Mouse (Mus musculus) lung, embryonic 15.5 days (tissue): ENCODE data around the gene Gpr146. TPM values are rescaled to one million over a fixed set of nuclear protein-coding genes. Genes with fewer than 3 reads are reported as not detected.
A peak's percentile ranks its signal among the peaks of the same experiment; 100 is the strongest.

Source experiments
- ATAC-seq: fragments of 200-750 bp; cut with Nextera tagmentation; 2 replicates; pipeline ENCODE4 v1.8.0; 2017; ENCODE audit warnings: moderate number of reproducible peaks, borderline replicate concordance; ENCODE audit not compliant: low FRiP score, low TSS enrichment; ENCODE audit errors: extremely low read depth
- H3K27ac ChIP-seq: fragments of 300-500 bp; sonication (generic); 2 replicates; pipeline ENCODE4 v1.5.1; 2015; ENCODE audit warnings: moderate library complexity, mild to moderate bottlenecking, inconsistent platforms
- H3K27me3 ChIP-seq: fragments of 300-500 bp; sonication (generic); 2 replicates; pipeline ENCODE4 v1.6.1; 2015; ENCODE audit warnings: inconsistent platforms
- H3K36me3 ChIP-seq: fragments of 300-500 bp; sonication (generic); 2 replicates; pipeline ENCODE4 v1.6.1; 2015; ENCODE audit warnings: inconsistent platforms
- H3K4me1 ChIP-seq: fragments of 300-500 bp; sonication (generic); 2 replicates; pipeline ENCODE4 v1.6.1; 2015; ENCODE audit warnings: inconsistent platforms
- H3K4me2 ChIP-seq: fragments of 300-500 bp; sonication (generic); 2 replicates; pipeline ENCODE4 v1.6.1; 2015; ENCODE audit warnings: inconsistent platforms, mild to moderate bottlenecking, moderate library complexity
- H3K4me3 ChIP-seq: fragments of 300-500 bp; sonication (generic); 2 replicates; pipeline ENCODE4 v1.5.1; 2015; ENCODE audit warnings: mild to moderate bottlenecking, inconsistent platforms
- H3K9ac ChIP-seq: fragments of 300-500 bp; sonication (generic); 2 replicates; pipeline ENCODE4 v1.6.1; 2015; ENCODE audit warnings: inconsistent platforms
- H3K9me3 ChIP-seq: fragments of 300-500 bp; sonication (generic); 2 replicates; pipeline ENCODE4 v1.6.1; 2016; ENCODE audit warnings: inconsistent platforms
- WGBS: fragments of 180-500 bp; shearing (Covaris S2); methylation state at CpG from one replicate; pipeline ENCODE4 v1.1.7; 2015; 5-methylcytosine and 5-hydroxymethylcytosine counted together
- polyA plus RNA-seq: library from polyadenylated mRNA; unstranded; fragments of >200 nt; fragmentation: Nextera tagmentation; extraction: Ambion mirVana; gene quantifications from 2 replicates; pipeline ENCODE4 v1.2.1, GENCODE M21; 2015

The Gpr146 gene
- polyA plus RNA-seq, 1 experiment from 2014 or later: 6.3 TPM

DNA sequence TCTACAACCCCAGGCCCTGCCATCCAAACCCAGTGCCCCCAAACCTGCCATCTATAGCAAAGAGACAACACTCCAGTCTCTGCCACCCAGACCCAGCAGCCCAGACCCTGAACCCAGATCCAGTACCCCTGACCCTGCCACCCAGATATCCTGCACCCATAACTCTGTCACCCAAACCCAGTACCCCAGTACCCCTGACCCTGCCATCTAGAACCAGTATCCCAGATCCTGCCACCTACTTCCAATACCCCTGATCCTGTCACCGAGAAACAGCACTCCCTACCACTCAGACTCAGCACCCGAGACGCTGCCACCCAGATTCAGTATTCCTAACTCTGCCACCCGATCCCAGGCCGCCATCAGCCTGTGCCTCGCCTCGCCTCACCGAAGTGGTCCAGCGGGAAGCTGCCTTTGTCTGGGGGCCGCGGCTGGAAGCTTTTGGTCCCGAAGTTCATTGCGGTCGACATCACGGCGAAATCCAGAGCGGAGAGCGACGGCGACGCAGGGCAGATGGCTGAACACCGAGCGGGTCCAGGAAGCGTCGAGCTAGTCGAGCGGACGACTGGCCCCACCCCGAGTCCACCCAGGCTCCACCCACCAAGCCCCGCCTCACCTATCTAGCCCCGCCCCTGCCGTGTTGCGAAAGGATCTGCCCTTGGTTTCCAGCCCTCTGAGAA is 32.7 kb upstream of the Gpr146 start:
- H3K27ac ChIP-seq: peak overlapping the region; percentile 60
- WGBS: under 1% methylated on average over 33 of the region's 33 CpGs
- peak overlapping the region; percentile 87 for H3K9ac ChIP-seq
- peaks cover 15% of the 10 kb centered on the region for H3K4me1 ChIP-seq
- H3K4me3 ChIP-seq: peak overlapping the region; percentile 77
- H3K36me3 ChIP-seq: peaks cover 26% of the 10 kb centered on the region
- peak overlapping the region; percentile 89 for H3K4me2 ChIP-seq
- H3K9me3 ChIP-seq: no peaks in the 10 kb centered on the region
- no peaks in the 10 kb centered on the region for H3K27me3 ChIP-seq
- peak; percentile 90 for ATAC-seq

DNA sequence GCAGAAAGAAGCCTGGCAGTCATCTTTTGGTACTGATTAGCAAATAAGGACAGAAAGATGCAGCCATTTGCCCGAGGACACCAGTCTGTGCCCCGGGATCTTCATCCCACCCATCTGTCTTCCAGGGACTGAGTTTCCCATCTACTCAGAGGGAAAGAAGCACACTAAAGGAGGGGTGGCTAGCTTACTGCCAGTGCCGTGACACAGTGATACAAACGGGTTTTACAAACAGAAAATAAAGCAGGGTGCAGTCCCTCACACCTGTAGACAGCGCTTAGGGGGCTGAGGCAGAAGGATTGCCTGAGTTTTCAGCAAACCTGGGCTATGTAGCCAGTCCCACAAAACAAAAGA is 32.2 kb upstream of the Gpr146 start:
- no peaks in the 10 kb centered on the region for H3K27me3 ChIP-seq
- peak overlapping the region; percentile 60 for H3K27ac ChIP-seq
- peak overlapping the region; percentile 77 for H3K4me3 ChIP-seq
- H3K9me3 ChIP-seq: no peaks in the 10 kb centered on the region
- H3K9ac ChIP-seq: peak overlapping the region; percentile 34; the same call in 1 of the 2 replicates
- H3K36me3 ChIP-seq: peaks cover 20% of the 10 kb centered on the region
- peaks cover 15% of the 10 kb centered on the region for H3K4me1 ChIP-seq
- peak overlapping the region; percentile 89 for H3K4me2 ChIP-seq
- ATAC-seq: peak; percentile 4; the same call in 1 of the 2 replicates
- WGBS: 10% methylated on average over 5 of the region's 5 CpGs

DNA sequence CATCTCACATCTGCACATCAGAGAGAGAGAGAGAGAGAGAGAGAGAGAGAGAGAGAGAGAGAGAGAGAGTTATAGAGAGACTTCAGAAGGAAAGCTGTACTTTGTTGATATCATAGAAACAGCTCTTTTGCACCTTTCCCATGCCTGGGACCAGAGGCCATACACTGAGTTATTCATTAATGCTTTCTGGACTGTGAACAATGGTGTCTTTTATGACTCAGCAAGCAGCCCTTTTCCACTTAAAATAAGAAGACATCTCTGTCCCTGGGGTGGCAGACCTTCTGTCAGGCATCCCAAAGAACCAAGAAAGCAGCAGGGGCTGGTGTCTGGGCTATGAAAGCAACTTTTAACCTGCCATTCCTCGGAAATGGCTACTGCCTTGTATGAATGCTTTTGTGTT is 30.3 kb upstream of the Gpr146 start:
- no peak for ATAC-seq
- Histone ChIP-seq H3K9me3 (no peaks in the 10 kb centered on the region), H3K27ac (peak overlapping the region; percentile 64), H3K4me1 (peaks cover 20% of the 10 kb centered on the region), H3K27me3 (peaks cover 6% of the 10 kb centered on the region; the same call in 1 of the 2 replicates), H3K36me3 (peaks cover 7% of the 10 kb centered on the region), H3K4me2 (no peak overlapping the region), H3K4me3 (no peak overlapping the region), H3K9ac (no peak overlapping the region)
- WGBS: 45% methylated on average over 1 of the region's 1 CpGs

DNA sequence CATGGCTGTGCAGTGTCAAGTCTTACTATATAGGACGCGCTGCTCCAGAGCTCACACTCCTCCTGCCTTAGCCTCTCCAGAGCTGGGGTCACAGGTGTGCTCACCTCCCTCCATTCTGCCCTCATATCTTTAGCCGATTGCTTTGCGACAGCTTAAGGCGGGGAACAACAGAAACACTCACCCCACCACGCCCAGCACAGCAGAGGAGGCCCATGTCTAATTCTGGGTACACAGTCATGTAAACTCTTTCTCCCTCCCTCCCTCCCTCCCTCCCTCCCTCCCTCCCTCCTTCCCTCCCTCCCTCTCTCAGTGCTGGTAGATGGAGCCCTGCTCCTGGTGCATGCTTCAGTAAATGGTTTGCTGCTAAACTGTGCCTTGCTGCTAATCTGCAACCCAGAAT is 27.8 kb upstream of the Gpr146 start:
- Histone ChIP-seq H3K9me3 (no peaks in the 10 kb centered on the region), H3K4me1 (peaks cover 15% of the 10 kb centered on the region; the same call in 1 of the 2 replicates), H3K27me3 (peaks cover 6% of the 10 kb centered on the region; the same call in 1 of the 2 replicates), H3K36me3 (no peaks in the 10 kb centered on the region), H3K9ac (no peak overlapping the region), H3K27ac (no peak overlapping the region), H3K4me3 (no peak overlapping the region), H3K4me2 (no peak overlapping the region)
- WGBS: 65% methylated on average over 6 of the region's 6 CpGs
- no peak for ATAC-seq

DNA sequence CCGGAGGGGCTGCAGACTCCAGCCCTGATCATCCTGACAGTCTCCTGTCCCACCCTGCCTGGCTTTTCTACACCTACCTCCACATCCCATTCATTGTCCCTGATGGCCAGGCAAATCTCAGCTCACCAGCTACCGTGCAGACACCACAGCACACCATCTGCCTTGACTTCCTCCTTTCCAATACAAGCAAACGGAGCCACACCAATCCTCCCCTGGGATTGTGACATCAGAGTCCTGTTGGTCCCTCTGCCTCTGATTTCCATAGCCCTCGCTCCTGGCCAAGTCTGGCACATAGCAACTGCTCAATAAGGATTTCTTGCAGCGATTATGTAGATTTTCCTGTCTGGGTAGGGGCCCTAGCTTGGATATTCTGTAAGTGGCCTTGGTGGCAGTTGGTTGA is 26.4 kb upstream of the Gpr146 start, which contains the start of gene Cox19:
TSS of gene Cox19 (minus strand) at position 285 of the 400 bp plus-strand sequence.
- Histone ChIP-seq H3K27me3 (peaks cover 6% of the 10 kb centered on the region; the same call in 1 of the 2 replicates), H3K4me2 (no peak within 1 kb of the TSS), H3K4me3 (no peak within 1 kb of the TSS), H3K4me1 (peaks cover 9% of the 10 kb centered on the region; the same call in 1 of the 2 replicates), H3K36me3 (no peaks in the 10 kb centered on the region), H3K9ac (no peak within 1 kb of the TSS; the same call in 1 of the 2 replicates), H3K27ac (no peak within 1 kb of the TSS), H3K9me3 (no peaks in the 10 kb centered on the region)
- WGBS: 46% methylated on average over 5 of the region's 5 CpGs
- no peak for ATAC-seq

DNA sequence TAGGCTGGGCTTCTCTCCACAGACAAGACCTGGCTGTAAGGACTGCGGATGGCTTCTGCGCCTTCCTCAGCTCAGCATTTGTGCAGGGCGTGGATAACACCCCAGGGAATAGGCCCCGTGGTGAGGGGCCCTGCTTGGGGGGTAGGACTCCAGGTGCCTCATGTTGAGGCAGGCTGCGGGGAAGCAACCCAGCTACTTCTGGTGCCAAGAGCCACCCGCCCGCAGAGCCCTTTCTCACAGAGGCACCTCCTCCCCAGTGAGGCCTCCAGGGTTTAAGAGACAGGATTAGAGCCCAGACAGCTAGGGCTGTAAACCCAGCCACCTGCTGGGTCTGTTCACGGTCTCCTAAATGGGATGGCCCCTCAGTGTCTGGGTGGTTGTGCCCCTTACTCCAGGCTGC is 25.9 kb upstream of the Gpr146 start:
- Histone ChIP-seq H3K36me3 (no peaks in the 10 kb centered on the region), H3K4me1 (peaks cover 9% of the 10 kb centered on the region; the same call in 1 of the 2 replicates), H3K9ac (no peak overlapping the region; the same call in 1 of the 2 replicates), H3K9me3 (no peaks in the 10 kb centered on the region), H3K4me2 (no peak overlapping the region), H3K27me3 (peaks cover 6% of the 10 kb centered on the region; the same call in 1 of the 2 replicates), H3K27ac (no peak overlapping the region), H3K4me3 (no peak overlapping the region)
- ATAC-seq: no peak
- 21% methylated on average over 8 of the region's 8 CpGs for WGBS

DNA sequence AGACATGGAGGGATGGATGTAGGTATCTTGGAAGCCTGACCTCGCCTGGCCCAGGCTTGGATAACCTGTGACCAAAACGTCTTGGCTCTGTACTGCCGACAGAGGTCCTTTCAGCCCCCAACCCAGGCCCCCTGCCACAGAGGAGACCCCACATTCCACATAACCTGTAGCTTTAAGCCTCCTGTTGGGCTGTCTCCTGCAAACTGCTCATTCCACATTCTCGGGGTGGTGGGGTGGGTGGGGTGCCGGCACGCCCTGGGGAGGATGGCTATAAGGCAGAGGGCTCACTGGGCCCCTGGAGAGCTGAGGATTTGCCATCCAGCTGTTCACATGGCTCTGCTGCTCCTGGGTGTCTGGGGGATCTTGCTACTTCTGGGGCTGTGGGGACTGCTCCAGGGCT is 25.2 kb upstream of the Gpr146 start, which contains the start of gene Cyp2w1:
TSS of gene Cyp2w1 (plus strand) at position 301 of the 400 bp plus-strand sequence.
- no peaks in the 10 kb centered on the region for H3K9me3 ChIP-seq
- H3K4me2 ChIP-seq: no peak within 1 kb of the TSS
- peaks cover 9% of the 10 kb centered on the region; the same call in 1 of the 2 replicates for H3K4me1 ChIP-seq
- no peak for ATAC-seq
- 53% methylated on average over 6 of the region's 6 CpGs for WGBS
- H3K27ac ChIP-seq: no peak within 1 kb of the TSS
- no peak within 1 kb of the TSS for H3K4me3 ChIP-seq
- H3K36me3 ChIP-seq: no peaks in the 10 kb centered on the region
- no peak within 1 kb of the TSS; the same call in 1 of the 2 replicates for H3K9ac ChIP-seq
- peaks cover 6% of the 10 kb centered on the region; the same call in 1 of the 2 replicates for H3K27me3 ChIP-seq

DNA sequence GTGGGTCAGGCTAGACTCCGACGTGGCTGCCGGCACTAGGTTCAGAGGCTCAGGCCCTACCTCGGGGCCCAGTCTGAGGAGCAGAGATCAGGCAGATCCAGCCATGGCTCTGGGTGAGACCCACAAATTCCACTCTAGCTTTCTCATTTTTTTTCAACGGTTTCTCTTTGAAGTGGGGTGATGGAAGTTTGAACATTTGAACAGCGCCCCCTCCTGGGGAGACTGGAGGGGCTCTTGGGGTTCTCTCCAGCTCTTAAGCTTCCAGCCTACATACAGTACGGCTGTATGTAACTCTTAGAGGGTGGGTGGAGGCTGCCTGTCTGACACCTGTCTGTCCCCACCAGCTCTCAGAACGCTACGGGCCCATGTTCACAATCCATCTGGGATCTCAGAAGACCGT is 24.0 kb upstream of the Gpr146 start:
- peaks cover 6% of the 10 kb centered on the region; the same call in 1 of the 2 replicates for H3K27me3 ChIP-seq
- H3K4me2 ChIP-seq: no peak overlapping the region
- no peak for ATAC-seq

DNA sequence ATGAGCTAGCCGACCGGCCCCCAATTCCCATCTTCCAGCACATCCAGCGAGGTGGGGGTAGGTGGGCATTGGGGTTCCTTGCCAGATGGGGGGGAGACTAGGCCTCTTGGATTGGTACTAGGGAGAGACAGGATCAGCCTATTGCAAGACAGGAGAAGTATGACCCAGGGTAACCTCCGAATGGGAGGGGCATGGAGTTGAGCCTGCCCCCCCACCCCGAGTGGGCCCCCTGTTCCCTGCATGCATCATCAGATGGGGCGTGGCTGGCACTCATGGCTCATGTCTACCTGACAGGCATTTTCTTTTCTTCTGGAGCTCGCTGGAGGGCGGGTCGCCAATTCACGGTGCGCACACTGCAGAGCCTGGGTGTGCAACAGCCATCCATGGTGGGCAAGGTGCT is 23.6 kb upstream of the Gpr146 start:
- no peaks in the 10 kb centered on the region for H3K9me3 ChIP-seq
- no peak overlapping the region for H3K27ac ChIP-seq
- no peak overlapping the region for H3K4me3 ChIP-seq
- WGBS: 85% methylated on average over 11 of the region's 11 CpGs
- H3K27me3 ChIP-seq: peaks cover 6% of the 10 kb centered on the region; the same call in 1 of the 2 replicates
- no peaks in the 10 kb centered on the region for H3K36me3 ChIP-seq
- H3K4me2 ChIP-seq: no peak overlapping the region
- peaks cover 9% of the 10 kb centered on the region; the same call in 1 of the 2 replicates for H3K4me1 ChIP-seq
- H3K9ac ChIP-seq: no peak overlapping the region
- no peak for ATAC-seq

More for the DNA sequence above, 24.0 kb upstream of the Gpr146 start:
- no peak overlapping the region for H3K4me3 ChIP-seq
- H3K9ac ChIP-seq: no peak overlapping the region
- peaks cover 9% of the 10 kb centered on the region; the same call in 1 of the 2 replicates for H3K4me1 ChIP-seq
- H3K36me3 ChIP-seq: no peaks in the 10 kb centered on the region
- H3K27ac ChIP-seq: no peak overlapping the region
- no peaks in the 10 kb centered on the region for H3K9me3 ChIP-seq
- 44% methylated on average over 10 of the region's 10 CpGs for WGBS

DNA sequence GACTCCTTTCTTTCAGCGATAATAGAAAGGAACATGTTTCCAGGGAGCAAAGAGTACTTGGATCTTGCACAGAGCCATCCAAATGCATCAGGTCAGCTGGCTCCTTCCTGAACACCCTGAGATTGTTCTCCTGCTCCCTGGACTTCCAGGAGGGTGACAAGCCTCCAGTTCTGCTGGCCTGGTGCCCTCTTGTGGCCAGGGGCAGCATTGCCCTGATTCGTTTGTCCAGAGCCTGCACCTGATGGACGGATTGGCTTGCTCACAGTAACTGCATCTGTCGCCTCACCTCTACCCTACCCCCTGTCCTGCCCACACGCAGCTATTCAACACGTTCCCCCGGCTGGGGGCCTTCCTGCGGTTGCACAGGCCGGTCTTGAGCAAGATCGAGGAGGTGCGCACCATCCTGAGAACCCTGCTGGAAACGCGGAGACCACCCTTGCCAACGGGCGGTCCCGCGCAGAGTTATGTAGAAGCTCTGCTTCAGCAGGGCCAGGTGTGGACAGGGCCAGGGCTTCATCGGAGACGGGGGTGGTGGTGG is 22.2 kb upstream of the Gpr146 start:
- Histone ChIP-seq H3K9me3 (no peaks in the 10 kb centered on the region), H3K27ac (no peak overlapping the region), H3K9ac (no peak overlapping the region), H3K4me2 (no peak overlapping the region), H3K4me3 (no peak overlapping the region), H3K4me1 (peaks cover 9% of the 10 kb centered on the region; the same call in 1 of the 2 replicates), H3K27me3 (peaks cover 6% of the 10 kb centered on the region; the same call in 1 of the 2 replicates), H3K36me3 (no peaks in the 10 kb centered on the region)
- no peak for ATAC-seq
- 35% methylated on average over 19 of the region's 19 CpGs for WGBS

DNA sequence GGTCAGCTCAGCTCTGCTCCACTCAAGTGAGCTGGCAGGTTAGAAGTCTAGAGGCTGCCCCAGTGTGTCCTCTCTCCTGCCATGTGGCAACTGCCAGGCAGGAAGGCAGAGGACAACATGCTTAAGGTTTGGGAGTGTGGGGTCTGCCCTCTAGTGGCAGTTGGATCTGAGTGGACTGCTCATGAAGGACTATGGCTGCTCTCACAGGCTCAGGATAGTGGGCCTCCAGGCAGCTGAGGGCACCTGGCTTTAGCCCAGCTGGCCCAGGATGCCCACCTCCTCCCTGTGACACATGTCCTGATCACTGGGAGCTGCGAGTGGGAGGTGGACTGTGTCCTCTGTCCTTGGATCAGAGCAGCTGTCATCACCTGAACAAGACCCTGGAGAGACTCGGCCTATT is 18.8 kb upstream of the Gpr146 start:
- H3K9me3 ChIP-seq: no peaks in the 10 kb centered on the region
- no peak overlapping the region for H3K4me3 ChIP-seq
- no peaks in the 10 kb centered on the region for H3K27me3 ChIP-seq
- H3K36me3 ChIP-seq: peaks cover 4% of the 10 kb centered on the region; the same call in 1 of the 2 replicates
- H3K4me1 ChIP-seq: no peaks in the 10 kb centered on the region; the same call in 1 of the 2 replicates
- no peak overlapping the region for H3K4me2 ChIP-seq
- ATAC-seq: no peak
- 59% methylated on average over 2 of the region's 2 CpGs for WGBS
- H3K27ac ChIP-seq: no peak overlapping the region
- H3K9ac ChIP-seq: no peak overlapping the region

DNA sequence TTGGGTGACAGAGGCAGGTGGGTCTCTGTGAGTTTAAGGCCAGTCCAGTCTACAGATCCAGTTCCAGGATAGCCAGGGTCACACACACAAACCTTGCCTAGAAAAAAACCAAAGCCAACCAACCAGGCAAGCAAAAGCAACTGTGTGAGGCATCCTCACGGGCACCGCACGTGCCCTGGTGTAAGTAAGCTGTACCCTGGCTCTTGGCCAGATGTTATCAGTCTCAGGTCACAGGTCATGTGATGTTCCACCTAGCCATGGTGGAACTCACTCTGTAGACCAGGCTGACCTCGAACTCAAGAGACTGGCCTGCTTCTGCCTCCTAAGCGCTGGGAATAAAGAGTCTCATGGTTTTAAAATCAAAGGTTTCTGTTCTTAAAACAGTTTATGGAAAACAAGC is 18.3 kb upstream of the Gpr146 start:
- no peak overlapping the region for H3K4me3 ChIP-seq
- WGBS: 83% methylated on average over 5 of the region's 5 CpGs
- no peak overlapping the region for H3K27ac ChIP-seq
- no peak for ATAC-seq
- no peak overlapping the region for H3K9ac ChIP-seq
- H3K4me2 ChIP-seq: no peak overlapping the region
- H3K4me1 ChIP-seq: peaks cover under 1% of the 10 kb centered on the region
- H3K36me3 ChIP-seq: peaks cover 4% of the 10 kb centered on the region; the same call in 1 of the 2 replicates
- H3K27me3 ChIP-seq: no peaks in the 10 kb centered on the region
- no peaks in the 10 kb centered on the region for H3K9me3 ChIP-seq
